In genomic region chr15:6787236-6787635, GRCm38 (mm10) we compare ENCODE assay signal across 26 mouse cellular contexts.
"Had no signal": no experiment of that assay in that cellular context is flagged by ENCODE, and none has a peak within 500 bp of the region (broad histone marks: within the 10 kb centered on the region; RNA-seq: fewer than 3 reads in every experiment).

No protein-coding gene starts in this region.

- H3K27me3 ChIP-seq: heart, embryonic 13.5 days; heart, embryonic 15.5 days; hindbrain, embryonic 13.5 days; hindbrain, embryonic 15.5 days; kidney, embryonic 15.5 days; limb, embryonic 13.5 days; limb, embryonic 15.5 days; liver, embryonic 12.5 days had no signal

- H3K9me3 ChIP-seq: heart, embryonic 10.5 days; heart, embryonic 13.5 days; heart, embryonic 15.5 days; hindbrain, embryonic 13.5 days; hindbrain, embryonic 15.5 days; kidney, embryonic 15.5 days; limb, embryonic 13.5 days; limb, embryonic 15.5 days; liver, embryonic 12.5 days had no signal

- H3K9ac ChIP-seq: forebrain, postnatal 0 days; heart, embryonic 13.5 days; heart, embryonic 15.5 days; hindbrain, embryonic 13.5 days; hindbrain, embryonic 15.5 days; kidney, embryonic 15.5 days; limb, embryonic 13.5 days; limb, embryonic 15.5 days; liver, embryonic 12.5 days; liver, embryonic 14.5 days had no signal

- H3K4me1 ChIP-seq: heart, embryonic 10.5 days; heart, embryonic 13.5 days; heart, embryonic 15.5 days; hindbrain, embryonic 13.5 days; hindbrain, embryonic 15.5 days; kidney, embryonic 15.5 days; limb, embryonic 15.5 days; liver, embryonic 12.5 days had no signal

- DNase-seq: forebrain, postnatal 0 days; gastrocnemius, postnatal 10 days; heart, adult 18-20 months; heart, postnatal 14 days; heart, postnatal 36 days; kidney, adult 11 months; kidney, adult 2 months; kidney, adult 9 months; kidney, postnatal 14 days; kidney, postnatal 36 days; layer of hippocampus, adult 9-11 months; layer of hippocampus, postnatal 36 days; left cerebral cortex, postnatal 4 days had no signal

- H3K27ac ChIP-seq: heart, embryonic 10.5 days; heart, embryonic 13.5 days; heart, embryonic 15.5 days; hindbrain, embryonic 13.5 days; hindbrain, embryonic 15.5 days; hindbrain, postnatal 0 days; kidney, embryonic 15.5 days; kidney, postnatal 0 days; limb, embryonic 13.5 days; limb, embryonic 15.5 days; liver, embryonic 12.5 days; liver, embryonic 14.5 days had no signal

- H3K4me2 ChIP-seq: heart, embryonic 13.5 days; heart, embryonic 15.5 days; hindbrain, embryonic 13.5 days; hindbrain, embryonic 15.5 days; kidney, embryonic 15.5 days; limb, embryonic 13.5 days; limb, embryonic 15.5 days; liver, embryonic 12.5 days had no signal

- ATAC-seq: forebrain, postnatal 0 days; hindbrain, postnatal 0 days; intestine, embryonic 16.5 days; liver, embryonic 12.5 days had no signal

- H3K4me3 ChIP-seq: heart, embryonic 10.5 days; heart, embryonic 13.5 days; heart, embryonic 15.5 days; hindbrain, embryonic 13.5 days; hindbrain, embryonic 15.5 days; kidney, embryonic 15.5 days; limb, embryonic 13.5 days; limb, embryonic 15.5 days; liver, embryonic 12.5 days had no signal
